Mouse (Mus musculus) left cerebral cortex, adult 9 months (tissue): ENCODE results near the gene Speer4b.
A peak's percentile ranks its signal among the peaks of the same experiment; 100 is the strongest.
"Not testable (repeated sequence)": the region's sequence is repeated elsewhere in the genome, so short reads cannot be mapped to it uniquely, and the experiment has no call there.

ENCODE experiments used
- DNase-seq, 2 experiments: peaks; one replicate each; pipeline ENCODE4 v3.0.0; 2022; ENCODE audit warnings: low spot score in 2 of 2

Gene Speer4b

DNA sequence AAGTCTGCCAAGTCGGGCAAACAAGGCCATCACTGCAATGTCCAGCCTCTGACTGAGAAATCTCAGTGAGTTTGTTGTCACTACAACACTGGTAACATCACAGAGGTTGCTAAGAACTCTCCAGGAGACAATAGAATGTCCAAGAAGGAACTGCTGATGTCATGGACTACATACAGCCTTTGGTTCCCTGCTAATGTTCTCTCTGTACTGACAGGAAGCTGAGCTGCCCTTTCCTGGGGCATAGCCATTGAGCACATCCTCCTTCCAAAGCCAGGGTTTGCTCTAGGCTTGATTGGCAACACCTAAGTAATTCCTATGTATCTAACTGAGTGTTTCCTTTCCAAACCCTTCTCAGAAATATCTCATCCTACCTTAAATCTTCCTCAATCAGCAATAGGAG lies at the start of gene Speer4b:
Gene Speer4b, minus strand, starts transcription at position 101 of the 400 bp plus-strand sequence.
- not testable (repeated sequence) for DNase-seq

DNA sequence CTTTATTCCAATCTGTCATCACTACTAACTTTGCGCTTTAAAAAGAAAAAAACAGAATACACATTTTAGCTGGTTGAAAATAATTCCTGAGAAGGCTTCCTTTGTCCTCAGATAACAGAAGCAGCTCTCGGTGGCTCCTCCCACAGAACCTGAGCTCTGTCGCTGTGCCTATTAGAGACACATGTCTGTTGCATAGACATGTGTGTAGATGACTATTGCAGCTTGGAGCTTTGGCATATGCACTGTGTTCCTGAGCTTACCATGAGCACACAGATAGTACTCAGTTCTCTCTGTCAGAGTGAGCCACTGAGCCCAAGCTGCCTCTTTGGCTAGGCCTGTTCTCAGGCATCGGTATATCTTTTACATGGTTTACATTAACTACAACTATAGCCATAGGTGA lies 48.1 kb upstream of the Speer4b start:
- no peak for DNase-seq

DNA sequence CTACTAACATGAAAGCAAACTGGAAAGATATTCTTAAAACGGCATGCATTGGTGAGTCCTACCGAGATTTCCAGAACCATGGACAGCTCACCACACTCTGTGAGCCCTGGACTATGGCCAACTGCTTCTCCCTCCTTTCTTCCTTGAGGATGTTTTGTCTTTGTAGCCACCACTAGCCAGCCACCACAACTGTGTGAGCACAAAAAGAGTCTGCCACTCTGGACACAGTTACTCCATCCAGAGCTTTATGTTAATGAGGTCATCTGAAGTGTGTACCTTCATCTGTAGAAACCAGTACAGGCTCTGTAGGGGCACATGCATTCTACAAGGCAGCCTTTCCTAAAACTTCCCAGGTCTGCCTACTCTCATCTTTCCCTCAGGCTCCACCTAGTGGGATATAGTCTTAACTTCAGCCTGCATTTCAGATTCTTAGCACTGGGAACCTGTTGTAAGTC lies 43.6 kb upstream of the Speer4b start:
- peak in 1 of 2 experiments; percentile 63 for DNase-seq

GRCm38 (mm10) chr5:27526906-27527305 lies 25.7 kb upstream of the Speer4b start:
- no peak for DNase-seq

DNA sequence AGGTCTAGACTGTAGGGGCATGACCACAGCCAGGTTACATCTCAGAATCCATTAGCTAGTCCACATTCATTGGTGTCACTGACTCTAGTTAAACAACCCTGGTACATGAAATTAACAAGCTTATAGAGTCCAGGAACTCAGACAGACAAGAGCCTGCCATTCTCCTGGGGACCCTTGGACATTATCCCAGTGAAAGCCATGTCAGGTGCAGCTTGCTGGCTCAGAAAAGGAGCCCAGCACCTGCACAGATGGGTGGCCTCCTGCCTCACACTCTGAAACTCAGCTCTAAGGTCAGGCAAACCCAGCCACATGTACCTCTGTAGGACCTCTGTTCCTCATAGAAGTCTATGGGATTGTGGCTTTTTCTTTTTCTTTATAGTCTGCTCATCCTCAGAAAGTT lies 17.5 kb upstream of the Speer4b start:
- no peak for DNase-seq

DNA sequence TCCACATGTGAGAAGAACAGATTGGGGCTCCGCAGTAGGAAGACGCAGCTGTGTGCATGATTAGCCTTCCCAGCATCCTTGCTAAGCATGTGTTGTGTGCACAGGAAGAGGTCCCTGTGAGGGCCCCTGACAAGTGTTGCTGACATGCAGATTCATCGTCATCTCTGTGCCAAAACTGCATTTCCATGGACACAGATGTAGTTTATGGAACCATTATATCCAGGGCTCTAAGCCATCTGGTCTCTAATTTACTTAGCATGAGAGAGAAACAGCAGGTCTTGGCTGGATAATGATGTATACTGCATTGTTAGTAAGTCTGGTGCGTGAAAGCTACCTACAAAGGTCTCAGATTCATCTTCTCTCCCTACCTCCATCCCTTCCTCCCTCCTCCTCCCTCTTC lies 10.3 kb downstream of the Speer4b start:
- no peak for DNase-seq

DNA sequence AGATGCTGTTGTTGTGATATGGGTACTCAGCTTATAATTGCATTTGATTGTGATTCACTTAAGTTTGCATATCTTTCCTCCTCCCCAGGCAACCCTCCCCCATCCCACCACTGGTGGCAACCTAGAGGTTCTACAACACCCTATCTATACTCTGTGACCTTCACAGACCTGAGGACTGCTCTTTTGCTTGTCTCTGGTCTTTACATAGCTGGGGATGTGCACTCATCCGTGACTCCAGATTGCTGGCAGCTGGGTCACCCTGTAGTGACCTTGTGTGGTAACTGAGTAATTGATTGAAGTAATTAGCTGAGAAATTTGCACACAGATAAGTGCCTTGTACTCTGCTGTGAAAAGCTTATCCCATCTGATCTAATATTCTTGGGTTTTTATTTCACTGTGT lies 15.1 kb downstream of the Speer4b start:
- DNase-seq = no peak

DNA sequence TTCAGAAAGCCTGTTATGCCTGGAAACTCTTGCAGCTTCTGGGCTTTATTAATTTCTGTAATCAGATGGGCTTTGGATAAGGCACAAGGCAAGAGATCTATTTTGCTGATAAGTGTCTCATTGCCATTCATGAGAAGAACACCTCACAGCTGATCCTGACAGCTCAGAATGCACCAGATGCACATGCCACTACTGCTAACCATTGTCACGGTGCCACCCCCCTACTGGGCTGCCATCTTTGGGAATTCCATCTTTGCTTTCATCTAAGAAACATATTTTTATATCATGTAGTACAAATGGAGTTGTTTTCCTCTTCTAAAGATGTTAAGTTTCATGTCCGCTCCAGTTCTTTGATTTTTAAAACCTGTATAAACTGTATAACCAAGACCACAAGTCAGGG lies 19.5 kb downstream of the Speer4b start:
- no peak for DNase-seq

DNA sequence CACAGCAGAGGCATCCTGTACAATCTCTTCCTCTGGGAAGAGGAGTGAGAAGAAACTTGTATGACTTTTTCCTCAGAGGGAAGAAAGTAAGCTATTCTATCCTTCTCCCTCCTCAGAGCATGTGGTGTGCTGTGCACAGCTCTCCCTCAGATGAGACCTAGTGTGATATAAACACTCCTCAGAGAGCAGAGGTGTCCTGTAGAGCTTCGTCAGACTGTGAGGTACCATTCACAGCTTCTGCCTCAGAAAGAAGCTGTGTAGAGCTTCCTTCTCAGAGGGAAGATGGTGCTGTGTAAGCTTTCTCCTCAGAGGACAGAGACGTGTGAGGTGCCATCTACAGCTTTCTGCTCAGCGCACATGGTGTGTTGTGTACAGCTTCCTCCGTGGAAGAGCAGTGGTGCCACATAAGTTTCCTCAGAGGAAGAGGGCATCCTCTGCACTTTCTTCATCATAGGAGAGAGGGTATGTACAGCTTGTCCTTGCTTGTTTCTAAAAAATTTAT lies 26.2 kb downstream of the Speer4b start:
- no peak for DNase-seq

DNA sequence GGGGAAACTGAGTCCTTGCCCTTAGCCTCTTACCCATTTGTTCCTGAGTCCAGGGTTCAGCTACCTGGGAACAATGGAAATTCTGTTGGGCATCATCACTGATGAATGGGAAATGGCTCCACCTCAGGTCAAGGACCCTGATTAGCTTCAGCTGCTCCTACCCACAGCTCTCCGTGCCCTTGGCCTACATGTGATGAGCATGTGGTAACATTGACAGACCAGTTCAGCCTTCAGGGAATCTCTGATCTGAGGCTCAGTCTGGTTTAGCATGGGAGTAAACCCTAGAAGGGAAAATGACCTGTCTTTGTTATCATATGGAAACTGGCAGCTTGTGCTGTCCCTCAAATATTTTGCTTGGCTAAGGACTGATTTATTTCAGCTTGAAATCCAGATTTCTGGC lies 43.6 kb downstream of the Speer4b start:
- no peak for DNase-seq

- no peak for DNase-seq
Observed at GRCm38 (mm10) chr5:27456981-27457380, 44.3 kb downstream of the Speer4b start.

DNA sequence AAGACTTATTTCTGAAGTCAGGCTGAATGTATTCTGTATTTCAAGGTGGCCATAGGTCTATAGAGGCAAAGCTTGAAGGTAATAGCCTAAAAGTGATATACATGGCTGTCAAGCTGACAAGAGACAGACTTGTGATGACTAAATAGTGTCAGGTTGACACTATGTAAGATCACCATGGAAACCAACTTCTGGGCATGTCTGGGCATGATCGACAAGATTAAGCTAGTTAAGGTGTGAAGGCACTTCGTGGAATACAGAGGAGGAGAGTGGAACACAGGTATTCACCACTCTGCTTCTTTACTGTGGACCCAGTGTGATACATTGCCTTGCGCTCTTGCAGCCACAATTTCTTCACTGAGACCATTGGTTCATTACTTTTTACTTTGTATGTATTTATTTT lies 46.9 kb downstream of the Speer4b start:
- DNase-seq = no peak

GRCm38 (mm10) chr5:27453201-27453845 lies 47.9 kb downstream of the Speer4b start:
- DNase-seq = no peak
